Mouse (Mus musculus) MN1 (cell line): ENCODE data around the gene Bloc1s6.
A peak's percentile ranks its signal among the peaks of the same experiment; 100 is the strongest.

ENCODE experiments used
- DNase-seq: peaks from one replicate; pipeline ENCODE4 v3.0.0-alpha.2; 2016; ENCODE audit warnings: low spot score

Gene Bloc1s6

GRCm38 (mm10) chr2:122765071-122765793 is 26.9 kb downstream of the Bloc1s6 start, which contains the start of gene Sqor:
Gene Sqor (plus strand): TSS chr2:122765237.
- peak; percentile 62 for DNase-seq

GRCm38 (mm10) chr2:122765794-122766145 is 27.5 kb downstream of the Bloc1s6 start:
- DNase-seq, result no peak

GRCm38 (mm10) chr2:122771002-122771401 is 32.7 kb downstream of the Bloc1s6 start:
- DNase-seq, result no peak

GRCm38 (mm10) chr2:122772899-122773298 is 34.6 kb downstream of the Bloc1s6 start:
- DNase-seq, result no peak

DNA sequence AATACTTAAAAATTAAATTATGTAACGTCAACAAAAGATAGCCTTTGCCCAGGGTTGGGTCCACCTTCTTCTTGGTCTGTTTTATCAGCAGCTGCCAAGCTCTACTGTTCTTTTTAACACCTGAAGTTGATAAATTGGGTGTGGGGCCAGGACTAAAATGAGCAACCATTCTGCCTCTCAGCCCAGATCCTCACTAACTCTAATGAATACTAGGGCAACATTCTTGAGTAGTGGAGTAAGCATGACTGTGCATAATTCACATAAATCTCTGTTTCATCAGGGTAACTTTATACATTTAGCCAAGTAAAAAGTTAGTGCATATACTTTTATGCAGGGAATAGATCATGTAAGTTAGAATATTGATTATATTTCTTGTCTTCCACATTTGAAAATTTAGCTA is 37.2 kb downstream of the Bloc1s6 start:
- no peak for DNase-seq

DNA sequence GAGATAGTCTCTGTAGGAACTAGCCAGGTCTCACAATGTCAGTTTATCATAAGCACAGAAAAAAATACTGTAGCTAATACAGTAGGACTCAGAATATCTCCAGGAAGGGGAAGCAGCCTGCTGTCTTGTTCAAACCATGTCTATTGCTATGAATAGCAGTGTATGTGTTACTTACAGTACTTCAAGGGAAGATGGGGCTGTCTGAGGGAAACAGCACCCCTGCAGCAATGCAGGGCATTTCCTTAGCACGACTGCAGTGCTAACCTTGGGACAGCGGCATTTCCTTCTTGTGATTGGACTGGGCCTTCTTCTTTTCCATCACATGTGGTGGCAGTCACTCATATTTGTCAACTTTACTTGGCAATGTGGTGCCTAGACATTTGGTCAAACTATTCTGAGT is 38.5 kb downstream of the Bloc1s6 start:
- DNase-seq, result no peak

DNA sequence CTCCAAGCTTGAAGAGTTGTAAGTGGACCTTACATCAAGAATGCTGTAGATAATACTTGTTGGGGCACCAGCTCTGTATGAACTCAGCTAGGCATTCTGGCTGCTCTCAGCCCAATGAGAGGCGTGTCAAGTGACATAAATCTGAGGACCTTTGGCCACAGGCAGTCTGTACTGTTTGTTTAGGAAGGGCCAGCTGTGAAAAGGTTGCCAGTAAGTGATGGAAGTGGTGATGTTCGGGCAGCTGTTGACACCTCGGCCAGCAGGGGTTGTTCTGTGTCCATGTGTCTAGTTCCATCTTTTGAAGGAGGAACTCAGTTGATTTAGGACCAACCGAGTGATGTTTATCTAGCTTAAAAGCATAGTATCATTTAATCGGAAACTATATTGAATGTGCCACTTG is 41.7 kb downstream of the Bloc1s6 start:
- peak; percentile 8 for DNase-seq

DNA sequence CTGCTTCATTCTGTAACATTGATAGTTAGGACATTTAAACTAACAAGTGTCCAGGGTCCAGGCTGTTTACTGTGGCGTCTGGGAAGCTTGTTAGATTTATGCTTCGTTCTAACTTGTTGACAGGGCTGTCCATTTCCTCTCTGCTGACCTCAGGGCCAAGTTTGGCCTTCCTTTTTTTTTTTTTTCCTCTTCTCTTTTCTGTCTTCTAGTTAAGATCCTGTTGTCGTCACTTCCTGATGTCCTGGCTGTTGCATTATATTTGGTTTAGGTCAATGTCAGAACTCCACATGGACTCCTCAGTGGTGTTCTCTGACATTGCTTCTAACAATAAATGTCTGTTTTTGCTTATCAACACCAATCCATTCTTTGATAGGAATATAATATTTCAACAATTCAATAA is 42.1 kb downstream of the Bloc1s6 start:
- DNase-seq, result no peak

DNA sequence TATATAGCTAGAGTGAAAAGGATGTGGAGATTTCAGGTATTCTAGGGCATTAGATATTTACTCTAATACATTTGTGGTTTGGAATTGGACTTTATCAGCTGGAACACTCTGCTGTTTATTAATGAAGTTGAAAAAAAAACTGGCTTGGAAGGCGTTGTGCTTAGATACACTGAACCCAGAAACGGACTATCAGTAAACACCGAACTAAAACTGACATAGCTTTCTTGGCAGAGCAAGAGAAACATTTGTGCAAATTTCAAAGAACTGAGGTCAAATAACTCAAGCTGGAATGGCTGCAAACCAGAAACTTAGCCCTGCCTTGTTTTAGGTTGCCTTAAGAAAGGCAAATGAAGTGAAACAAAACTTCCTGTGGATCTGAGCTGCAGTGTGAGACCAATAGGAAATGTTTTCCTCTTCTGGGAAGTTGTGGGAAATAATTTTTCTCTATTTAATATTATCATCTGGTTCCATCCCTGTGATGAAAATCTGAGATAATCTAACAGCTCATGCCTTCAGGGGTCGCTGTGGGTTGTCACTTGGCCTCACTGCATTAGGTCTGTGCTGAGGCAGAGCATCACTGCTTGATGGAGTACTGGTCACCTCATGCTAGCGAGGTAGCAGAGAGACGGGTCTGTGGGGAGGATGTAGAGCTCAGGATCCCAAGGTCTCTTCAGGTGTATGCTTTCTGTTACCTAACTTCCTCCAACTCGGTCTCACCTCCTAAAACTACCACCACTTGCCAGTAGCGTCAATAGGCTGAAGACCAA is 43.5 kb downstream of the Bloc1s6 start:
- DNase-seq, result no peak

- DNase-seq, result no peak
Observed at GRCm38 (mm10) chr2:122783730-122784129, 45.4 kb downstream of the Bloc1s6 start.

DNA sequence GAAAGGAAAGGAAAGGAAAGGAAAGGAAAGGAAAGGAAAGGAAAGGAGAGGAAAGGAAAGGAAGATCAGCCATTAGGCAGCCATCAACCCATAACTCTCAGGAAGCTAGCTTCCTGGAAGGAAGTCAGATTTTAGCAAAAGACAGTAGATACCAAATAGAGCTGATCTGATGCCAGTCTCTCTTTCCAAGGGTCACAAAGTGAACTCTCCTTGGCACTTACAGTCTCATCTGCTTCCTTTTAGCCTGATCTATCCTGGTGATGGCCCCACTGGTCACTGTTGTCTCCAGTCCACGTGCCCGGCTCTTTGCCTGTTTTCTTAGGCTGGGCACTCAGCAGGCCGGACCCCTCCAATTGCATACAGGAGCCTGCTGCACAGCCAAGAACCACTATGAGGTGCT is 46.4 kb downstream of the Bloc1s6 start:
- no peak for DNase-seq

DNA sequence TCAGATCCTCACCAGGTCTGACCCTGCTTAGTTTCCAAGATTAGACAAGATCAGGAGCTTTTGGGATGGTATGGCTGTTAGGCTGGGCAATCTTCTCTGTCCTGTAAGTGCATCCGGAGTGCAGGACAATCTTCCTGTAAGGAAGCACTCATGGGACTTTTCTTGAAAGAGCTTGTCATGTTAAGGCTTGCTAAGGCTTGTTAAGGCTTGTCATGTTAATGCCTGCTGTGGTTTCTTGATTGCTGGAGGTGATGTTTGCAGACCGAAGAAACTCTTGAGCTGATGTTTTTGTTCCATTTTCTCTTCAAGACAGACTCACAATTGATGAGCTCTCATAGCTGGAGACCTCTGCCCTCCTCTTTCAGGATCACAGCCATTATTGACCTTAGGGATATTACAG is 47.9 kb downstream of the Bloc1s6 start:
- DNase-seq, result no peak

DNA sequence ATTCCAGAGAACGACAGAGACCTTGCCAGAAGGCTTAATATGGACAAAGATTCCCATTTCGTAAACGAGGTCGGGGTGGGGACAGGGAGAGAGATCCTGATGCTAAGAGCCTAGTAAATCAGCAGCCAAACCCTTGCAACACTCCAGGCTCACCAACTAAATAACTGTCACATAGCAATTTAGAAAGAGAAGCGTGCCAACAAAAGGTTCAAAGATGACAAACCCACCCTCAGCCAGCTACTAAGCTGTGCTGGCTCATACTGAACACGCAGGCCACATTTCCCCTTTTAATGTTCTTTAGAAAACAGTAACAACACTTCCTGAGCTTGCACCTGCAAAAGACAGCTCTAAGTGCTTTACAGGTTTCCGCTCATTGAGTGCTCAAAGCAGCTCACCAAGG is 51.0 kb downstream of the Bloc1s6 start:
- no peak for DNase-seq

DNA sequence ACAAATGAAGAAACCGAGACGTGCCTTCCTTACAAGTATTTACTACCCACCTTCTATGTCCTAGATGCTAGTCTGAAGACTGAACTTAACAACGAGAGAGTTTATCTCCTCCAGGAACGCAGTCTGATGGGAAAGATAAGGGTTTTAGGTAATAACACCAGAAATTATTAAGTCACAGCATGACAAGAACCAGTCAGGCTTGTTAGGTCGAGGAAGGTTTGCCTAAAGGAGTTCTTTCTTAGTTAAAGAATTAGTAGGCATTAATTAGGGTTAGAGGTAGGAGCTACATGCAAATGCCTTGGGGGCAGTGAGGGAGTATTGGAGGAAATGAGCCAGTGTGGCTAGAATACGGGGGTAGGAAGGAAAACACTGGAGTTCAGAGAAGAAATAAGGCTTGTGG is 51.4 kb downstream of the Bloc1s6 start:
- DNase-seq, result no peak
